Mouse (Mus musculus) midbrain, embryonic 10.5 days (tissue): ENCODE measurements around the gene Ccdc14. TPM values are rescaled to one million over a fixed set of nuclear protein-coding genes. Genes with fewer than 3 reads are reported as not detected.

ENCODE experiments used
- DNase-seq: peaks from one replicate; pipeline ENCODE4 v3.0.0-alpha.2; 2017; ENCODE audit warnings: low spot score
- H3K27ac ChIP-seq: fragments of 300-500 bp; sonication (generic); replicated peaks from 2 replicates; pipeline ENCODE4 v1.5.1; 2016; ENCODE audit warnings: mild to moderate bottlenecking
- H3K27me3 ChIP-seq: fragments of 300-500 bp; sonication (generic); 2 replicates; pipeline ENCODE4 v1.6.1; 2016; ENCODE audit warnings: low read depth, mild to moderate bottlenecking; ENCODE audit not compliant: poor library complexity, severe bottlenecking
- H3K36me3 ChIP-seq: fragments of 300-500 bp; sonication (generic); 2 replicates; pipeline ENCODE4 v1.6.1; 2016; ENCODE audit warnings: mild to moderate bottlenecking, moderate library complexity
- H3K4me1 ChIP-seq: fragments of 300-500 bp; sonication (generic); 2 replicates; pipeline ENCODE4 v1.6.1; 2016
- H3K4me3 ChIP-seq: fragments of 300-500 bp; sonication (generic); 2 replicates; pipeline ENCODE4 v1.5.1; 2016; ENCODE audit warnings: mild to moderate bottlenecking, moderate library complexity
- H3K9me3 ChIP-seq: fragments of 300-500 bp; sonication (generic); replicated peaks from 2 replicates; pipeline ENCODE4 v1.6.1; 2016; ENCODE audit warnings: mild to moderate bottlenecking
- WGBS: fragments of 180-500 bp; shearing (Covaris S2); methylation state at CpG from one replicate; pipeline ENCODE4 v1.1.7; 2016; 5-methylcytosine and 5-hydroxymethylcytosine counted together
- polyA plus RNA-seq: library from polyadenylated mRNA; unstranded; fragments of >200 nt; fragmentation: Nextera tagmentation; extraction: Ambion mirVana; gene quantifications from 2 replicates; pipeline ENCODE4 v1.2.1, GENCODE M21; 2016

Gene Ccdc14
- polyA plus RNA-seq, 1 experiment from 2014 or later, result 10.3 TPM

DNA sequence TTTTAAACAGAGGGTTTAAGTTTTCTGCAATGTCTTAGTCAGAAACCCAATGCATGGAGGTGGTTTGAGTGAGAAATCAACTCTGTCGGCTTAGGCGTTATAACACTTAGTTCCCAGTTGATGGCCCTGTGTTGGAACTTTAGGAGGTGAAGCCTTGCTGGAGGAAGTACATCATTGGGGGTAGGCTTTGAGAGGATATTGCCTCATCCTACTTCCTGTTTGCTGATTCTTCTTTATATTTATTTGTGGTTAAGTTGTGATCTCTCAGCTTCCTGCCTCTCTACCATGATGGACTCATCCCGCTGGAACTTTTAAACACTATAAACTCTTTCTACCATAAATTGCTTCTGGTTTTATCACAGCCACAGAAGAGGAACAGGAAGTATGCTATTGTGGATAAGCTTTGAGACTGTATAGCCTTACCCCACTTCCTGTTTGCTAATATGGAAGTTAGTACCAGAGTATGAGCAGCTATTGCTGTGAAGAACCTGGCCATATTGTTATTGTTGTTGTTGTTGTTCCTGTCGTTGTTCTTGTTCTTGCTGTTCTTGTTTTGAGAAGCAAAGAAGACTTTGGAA is 48.3 kb downstream of the Ccdc14 start:
- H3K36me3 ChIP-seq, result no peaks in the 10 kb centered on the region
- DNase-seq, result no peak
- no peak overlapping the region for H3K27ac ChIP-seq
- H3K9me3 ChIP-seq, result no peaks in the 10 kb centered on the region
- 91% methylated on average over 4 of the region's 4 CpGs for WGBS
- no peak overlapping the region for H3K4me3 ChIP-seq
- H3K27me3 ChIP-seq, result peaks cover 7% of the 10 kb centered on the region
- no peaks in the 10 kb centered on the region for H3K4me1 ChIP-seq

DNA sequence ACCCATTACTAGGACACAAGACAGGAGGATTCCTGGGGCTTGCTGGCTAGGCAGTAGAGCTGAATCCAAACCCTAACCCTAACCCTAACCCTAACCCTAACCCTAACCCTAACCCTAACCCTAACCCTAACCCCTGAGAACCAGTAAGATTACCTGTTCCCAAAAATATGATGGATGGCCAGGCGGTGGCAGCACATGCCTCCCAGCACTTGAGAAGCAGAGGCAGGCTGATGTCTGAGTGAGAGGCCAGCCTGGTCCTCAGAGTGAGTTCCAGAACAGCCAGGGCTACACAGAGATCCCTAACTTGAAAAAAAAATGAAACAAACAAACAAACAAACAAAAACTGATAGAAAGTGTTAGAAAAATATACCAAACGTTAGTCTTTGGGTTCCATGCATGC is 52.5 kb downstream of the Ccdc14 start:
- DNase-seq, result no peak
- 50% methylated on average over 2 of the region's 2 CpGs for WGBS
- no peaks in the 10 kb centered on the region for H3K36me3 ChIP-seq
- no peak overlapping the region for H3K27ac ChIP-seq
- no peaks in the 10 kb centered on the region for H3K9me3 ChIP-seq
- H3K4me3 ChIP-seq, result no peak overlapping the region
- H3K27me3 ChIP-seq, result peaks cover 33% of the 10 kb centered on the region
- peaks cover 31% of the 10 kb centered on the region for H3K4me1 ChIP-seq

DNA sequence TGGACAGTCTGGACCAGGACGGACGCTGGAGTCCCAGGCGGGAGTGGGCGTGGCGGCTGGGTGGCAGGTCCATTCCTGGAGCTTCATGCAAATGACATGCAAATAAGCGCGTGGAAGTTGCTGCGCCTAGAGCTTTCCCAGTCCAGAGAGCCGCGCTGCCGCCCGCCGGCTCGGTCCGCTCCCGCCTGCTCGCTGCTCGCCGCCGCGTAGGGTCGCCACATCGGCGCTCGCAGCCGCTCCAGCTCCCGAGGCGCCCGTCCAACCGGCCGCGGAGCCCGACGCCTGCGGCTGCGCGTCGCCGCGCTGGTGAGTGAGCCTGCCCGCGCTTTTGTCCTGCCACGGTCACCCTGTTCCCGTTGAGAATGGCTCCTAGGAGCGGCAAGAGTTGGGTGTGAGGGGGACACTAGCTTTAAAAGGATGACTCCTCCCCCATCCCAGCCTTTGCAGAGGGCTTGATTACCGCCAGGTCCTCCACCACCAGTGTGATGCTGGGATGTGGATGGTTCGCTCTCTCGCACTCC is 54.7 kb downstream of the Ccdc14 start, which contains the start of gene Mylk:
TSS of gene Mylk (plus strand) at position 146 of the 521 bp plus-strand sequence.
- no peaks in the 10 kb centered on the region for H3K9me3 ChIP-seq
- DNase-seq, result peak; percentile 91
- peaks cover 33% of the 10 kb centered on the region for H3K27me3 ChIP-seq
- peaks cover 53% of the 10 kb centered on the region for H3K4me1 ChIP-seq
- H3K27ac ChIP-seq, result peak within 1 kb of the TSS; percentile 84
- WGBS, result under 1% methylated on average over 48 of the region's 48 CpGs
- H3K36me3 ChIP-seq, result peaks cover under 1% of the 10 kb centered on the region; the same call in 1 of the 2 replicates
- H3K4me3 ChIP-seq, result peak within 1 kb of the TSS; percentile 61

DNA sequence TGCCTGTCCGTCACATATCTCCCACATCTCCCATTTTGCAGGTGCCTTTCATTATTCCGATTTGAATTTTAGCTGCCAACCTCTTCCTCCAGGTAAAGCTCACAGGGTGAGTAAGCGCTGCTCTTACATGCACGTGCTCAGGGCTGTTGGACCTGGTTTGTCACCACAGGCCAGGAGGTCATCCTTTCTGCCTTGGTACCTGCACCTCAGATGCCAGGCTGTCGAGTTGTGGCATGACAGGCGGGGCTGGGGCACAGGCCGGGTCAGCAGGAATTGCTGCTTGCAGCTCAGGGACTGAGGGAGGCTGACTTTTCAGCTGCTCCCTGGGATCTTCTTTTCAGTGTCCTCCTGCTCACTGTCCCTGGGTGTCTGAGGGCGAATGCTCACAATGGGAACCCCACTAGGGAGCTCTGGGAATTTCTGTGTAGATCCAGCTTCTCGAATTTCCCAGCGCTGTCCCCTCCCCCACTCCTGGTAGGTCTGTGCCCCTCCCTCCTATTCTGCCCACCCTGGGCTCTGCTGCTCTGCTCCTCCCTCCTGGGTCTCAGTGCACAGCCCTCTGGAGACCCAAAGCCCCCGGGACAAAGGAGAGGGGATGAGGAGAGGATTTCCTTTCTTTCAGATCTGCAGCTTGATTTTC is 57.8 kb downstream of the Ccdc14 start:
- Histone ChIP-seq H3K4me3 (peak overlapping the region; percentile 40), H3K4me1 (peaks cover 66% of the 10 kb centered on the region), H3K27ac (peak overlapping the region; percentile 85), H3K27me3 (peaks cover 32% of the 10 kb centered on the region), H3K9me3 (no peaks in the 10 kb centered on the region), H3K36me3 (peaks cover 5% of the 10 kb centered on the region; the same call in 1 of the 2 replicates)
- DNase-seq, result peak; percentile 80
- 8% methylated on average over 11 of the region's 11 CpGs for WGBS

DNA sequence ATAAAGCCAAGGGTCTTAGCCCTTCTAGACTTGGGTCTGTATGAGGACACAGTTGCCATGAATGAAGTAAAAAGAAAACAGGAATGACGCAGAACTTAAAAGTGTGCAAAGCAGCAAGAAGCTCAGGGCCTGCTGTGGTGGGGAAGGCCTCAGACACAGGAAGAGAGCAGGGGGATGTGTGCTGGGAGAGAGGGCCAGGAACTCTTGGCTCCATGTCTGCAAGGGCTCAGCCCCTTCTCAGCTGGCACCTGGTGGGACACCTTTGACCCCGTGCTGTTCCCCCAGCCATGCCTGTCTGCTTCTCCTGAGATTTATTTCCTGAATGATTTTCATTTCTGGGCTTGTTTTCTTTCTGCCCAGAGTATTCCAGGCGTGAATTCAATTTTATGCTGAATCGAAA is 59.1 kb downstream of the Ccdc14 start:
- H3K9me3 ChIP-seq, result no peaks in the 10 kb centered on the region
- DNase-seq, result no peak
- 62% methylated on average over 4 of the region's 4 CpGs for WGBS
- H3K27me3 ChIP-seq, result peaks cover 19% of the 10 kb centered on the region
- H3K4me3 ChIP-seq, result no peak overlapping the region
- H3K36me3 ChIP-seq, result peaks cover 5% of the 10 kb centered on the region; the same call in 1 of the 2 replicates
- peak overlapping the region; percentile 85 for H3K27ac ChIP-seq
- peaks cover 66% of the 10 kb centered on the region for H3K4me1 ChIP-seq

DNA sequence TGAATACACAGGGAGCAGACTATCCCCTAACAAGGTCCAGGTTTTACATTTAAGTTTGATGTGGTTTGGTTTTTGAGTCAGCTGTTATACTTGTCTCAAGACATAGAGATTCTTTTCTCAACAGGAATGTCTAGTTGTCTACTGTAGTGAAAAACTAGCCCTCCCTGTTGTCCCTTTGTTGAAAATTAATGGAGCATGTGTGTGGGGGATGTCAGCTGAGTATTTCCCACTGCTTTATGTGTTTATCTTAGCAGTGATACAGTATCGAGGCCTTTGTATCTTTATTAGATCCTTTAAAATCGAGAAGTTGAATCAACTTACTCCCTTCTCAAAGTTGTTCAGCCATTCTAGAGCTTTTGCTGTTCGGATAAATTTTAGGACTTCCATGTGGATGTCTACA is 61.6 kb downstream of the Ccdc14 start:
- peaks cover 19% of the 10 kb centered on the region for H3K27me3 ChIP-seq
- peaks cover 63% of the 10 kb centered on the region for H3K4me1 ChIP-seq
- no peak for DNase-seq
- H3K27ac ChIP-seq, result no peak overlapping the region
- H3K36me3 ChIP-seq, result peaks cover 5% of the 10 kb centered on the region; the same call in 1 of the 2 replicates
- WGBS, result 78% methylated on average over 3 of the region's 3 CpGs
- no peak overlapping the region for H3K4me3 ChIP-seq
- no peaks in the 10 kb centered on the region for H3K9me3 ChIP-seq

DNA sequence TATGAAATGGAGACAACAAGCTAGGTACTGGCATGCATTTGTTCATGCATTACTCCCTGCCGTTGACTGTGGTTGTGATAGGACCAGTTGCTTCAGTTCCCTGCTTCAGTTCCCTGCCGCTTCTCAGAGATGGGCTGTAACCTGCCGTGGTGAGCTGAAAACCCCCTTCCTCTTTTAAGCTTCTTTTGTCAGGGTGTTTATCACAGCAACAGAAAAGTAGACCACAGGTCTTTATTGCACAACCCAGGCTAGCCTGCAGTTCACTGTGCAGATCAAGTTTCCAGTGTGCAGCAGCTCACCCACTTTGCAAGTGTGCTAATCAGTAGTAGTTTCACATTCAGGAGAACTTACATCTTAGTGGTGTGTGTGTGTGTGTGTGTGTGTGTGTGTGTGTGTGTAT is 62.6 kb downstream of the Ccdc14 start:
- Histone ChIP-seq H3K27me3 (peaks cover 18% of the 10 kb centered on the region; the same call in 1 of the 2 replicates), H3K36me3 (peaks cover 5% of the 10 kb centered on the region; the same call in 1 of the 2 replicates), H3K27ac (no peak overlapping the region), H3K4me3 (no peak overlapping the region), H3K4me1 (peaks cover 65% of the 10 kb centered on the region), H3K9me3 (no peaks in the 10 kb centered on the region)
- DNase-seq, result no peak
- WGBS, result 83% methylated on average over 3 of the region's 3 CpGs

DNA sequence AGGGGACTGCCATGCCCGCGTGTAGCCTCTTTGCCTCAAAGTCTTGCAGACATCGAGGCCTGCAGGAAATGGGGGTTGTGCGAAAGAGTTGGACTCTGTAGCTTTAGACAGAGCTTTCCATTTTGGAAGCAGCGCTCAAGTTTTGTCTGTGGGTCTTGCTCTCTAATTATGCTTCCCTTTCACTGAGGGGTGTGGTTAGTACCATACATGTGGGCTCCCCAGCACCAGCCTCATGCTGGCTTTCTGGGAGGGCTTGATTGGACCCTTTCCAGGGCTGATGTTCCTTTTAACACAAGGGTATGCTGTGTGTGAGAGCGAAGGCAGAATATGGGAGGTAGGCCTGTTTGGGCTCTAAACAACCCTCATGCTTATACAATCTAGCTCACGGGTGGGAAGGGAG is 66.6 kb downstream of the Ccdc14 start:
- H3K4me3 ChIP-seq, result no peak overlapping the region
- no peak for DNase-seq

DNA sequence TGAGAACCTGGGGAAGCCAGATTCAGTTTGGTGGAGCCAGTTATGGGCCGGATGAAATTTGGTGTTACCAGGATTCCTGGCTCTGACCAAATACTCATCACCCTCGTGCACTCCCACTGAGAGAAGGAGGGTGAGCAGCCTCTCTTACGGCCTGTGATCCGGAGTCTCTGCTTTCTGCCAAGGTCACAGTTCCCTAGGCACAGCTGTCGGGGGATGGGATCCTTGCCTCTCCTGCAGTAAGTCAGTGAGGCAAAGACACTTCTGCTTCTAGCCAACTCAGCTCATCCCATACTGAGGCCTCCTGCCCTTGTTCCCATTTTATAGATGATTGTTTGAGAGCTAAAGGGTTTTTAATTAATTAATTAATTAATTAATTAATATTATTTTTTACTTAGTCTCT is 67.8 kb downstream of the Ccdc14 start:
- Histone ChIP-seq H3K4me3 (no peak overlapping the region), H3K27ac (no peak overlapping the region), H3K27me3 (peaks cover 23% of the 10 kb centered on the region; the same call in 1 of the 2 replicates), H3K4me1 (peaks cover 39% of the 10 kb centered on the region), H3K36me3 (no peaks in the 10 kb centered on the region), H3K9me3 (no peaks in the 10 kb centered on the region)
- 36% methylated on average over 5 of the region's 5 CpGs for WGBS
- DNase-seq, result no peak

More for the DNA sequence above, 66.6 kb downstream of the Ccdc14 start:
- Histone ChIP-seq H3K27ac (0 out of 2 replicates have a peak overlapping the region, but pooled peaks have one; percentile 1), H3K36me3 (no peaks in the 10 kb centered on the region), H3K4me1 (peaks cover 42% of the 10 kb centered on the region), H3K27me3 (peaks cover 23% of the 10 kb centered on the region; the same call in 1 of the 2 replicates), H3K9me3 (no peaks in the 10 kb centered on the region)
- WGBS, result 68% methylated on average over 7 of the region's 7 CpGs

DNA sequence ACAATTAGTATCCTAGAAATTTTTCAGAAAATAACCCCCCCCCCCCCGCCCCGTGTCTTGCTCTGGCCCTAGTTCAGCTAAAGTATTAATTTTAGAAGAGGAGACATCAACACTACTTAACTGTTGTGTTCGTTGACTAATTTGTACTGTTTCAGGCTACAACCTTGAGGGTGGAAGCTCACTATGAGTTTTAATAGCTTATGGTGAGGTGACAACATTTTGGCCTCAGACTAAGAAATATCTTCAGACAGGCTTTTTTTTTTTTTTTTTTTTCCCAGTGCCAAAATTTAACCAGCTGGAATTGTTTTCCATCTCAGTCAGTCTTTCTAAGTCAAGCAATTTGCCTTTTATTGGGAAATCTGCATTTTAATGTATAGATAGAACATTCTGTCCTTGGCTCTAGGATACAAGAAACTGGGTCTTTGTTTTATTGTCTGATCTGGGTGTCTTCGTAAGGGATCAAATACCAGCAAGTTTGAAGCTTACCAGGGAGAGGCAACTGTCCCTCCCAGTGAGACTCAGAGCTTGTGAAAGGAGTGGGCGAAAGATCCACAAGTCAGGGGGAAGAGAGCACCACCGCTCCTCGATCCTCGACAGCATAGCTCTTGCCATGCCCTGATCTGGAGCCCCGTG is 73.7 kb downstream of the Ccdc14 start:
- WGBS, result 78% methylated on average over 9 of the region's 9 CpGs
- H3K36me3 ChIP-seq, result peaks cover 5% of the 10 kb centered on the region
- peaks cover 37% of the 10 kb centered on the region for H3K27me3 ChIP-seq
- H3K27ac ChIP-seq, result no peak overlapping the region
- peaks cover 3% of the 10 kb centered on the region for H3K9me3 ChIP-seq
- H3K4me1 ChIP-seq, result peaks cover 4% of the 10 kb centered on the region; the same call in 1 of the 2 replicates
- no peak overlapping the region for H3K4me3 ChIP-seq
- no peak for DNase-seq

DNA sequence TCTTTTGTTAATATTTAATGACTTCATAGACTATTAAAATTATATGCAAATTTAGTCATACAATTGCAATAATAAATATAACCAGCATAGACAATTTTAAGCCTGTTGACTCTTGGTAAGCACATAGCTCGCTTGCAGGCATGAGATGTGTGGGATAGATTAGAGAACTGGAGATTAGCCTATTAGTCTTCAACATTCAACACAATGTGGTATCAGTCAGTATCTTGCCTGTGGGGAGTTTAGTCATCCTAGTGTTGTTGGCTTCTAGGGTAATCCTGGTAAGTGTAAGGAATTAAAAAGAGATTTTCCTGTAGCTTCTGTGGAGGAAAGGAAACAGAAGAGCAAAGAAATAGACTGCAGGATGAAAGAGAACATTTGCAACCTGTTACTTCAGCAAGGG is 75.2 kb downstream of the Ccdc14 start:
- Histone ChIP-seq H3K36me3 (peaks cover 5% of the 10 kb centered on the region), H3K27ac (no peak overlapping the region), H3K9me3 (peaks cover 3% of the 10 kb centered on the region), H3K4me1 (peaks cover 4% of the 10 kb centered on the region; the same call in 1 of the 2 replicates), H3K4me3 (no peak overlapping the region), H3K27me3 (peaks cover 46% of the 10 kb centered on the region)
- no peak for DNase-seq
- 78% methylated on average over 1 of the region's 1 CpGs for WGBS

DNA sequence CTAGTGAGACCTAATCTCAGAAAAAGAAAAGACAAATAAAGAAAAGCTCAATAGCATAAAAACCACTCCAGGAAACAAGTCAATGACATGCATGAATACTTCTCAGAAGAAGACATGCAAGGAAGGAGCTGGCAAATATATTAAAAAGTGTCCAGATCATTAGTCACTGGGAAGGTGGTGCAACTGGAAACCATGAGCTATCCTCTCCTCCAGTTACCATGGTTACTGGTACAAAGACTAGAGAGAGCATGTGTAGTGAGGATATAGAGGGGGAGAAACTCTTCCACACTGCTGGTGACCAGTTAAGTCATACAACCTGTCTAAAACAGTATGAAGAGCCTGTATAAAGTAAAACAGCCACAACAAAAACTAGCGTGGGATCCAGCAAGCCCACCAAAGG is 75.8 kb downstream of the Ccdc14 start:
- H3K4me1 ChIP-seq, result peaks cover 4% of the 10 kb centered on the region; the same call in 1 of the 2 replicates
- H3K4me3 ChIP-seq, result no peak overlapping the region
- H3K27me3 ChIP-seq, result peaks cover 52% of the 10 kb centered on the region

More for the DNA sequence above, 75.8 kb downstream of the Ccdc14 start:
- Histone ChIP-seq H3K36me3 (peaks cover 8% of the 10 kb centered on the region), H3K9me3 (peaks cover 7% of the 10 kb centered on the region), H3K27ac (no peak overlapping the region)
- DNase-seq, result no peak
- 94% methylated on average over 1 of the region's 1 CpGs for WGBS
